Mouse (Mus musculus) testis, postnatal 10 days (tissue): ENCODE results near the gene Rasa2.
A peak's percentile ranks its signal among the peaks of the same experiment; 100 is the strongest.

Experiments used
- DNase-seq: peaks from one replicate; pipeline ENCODE4 v3.0.0; 2021; ENCODE audit warnings: low spot score

Gene Rasa2

DNA sequence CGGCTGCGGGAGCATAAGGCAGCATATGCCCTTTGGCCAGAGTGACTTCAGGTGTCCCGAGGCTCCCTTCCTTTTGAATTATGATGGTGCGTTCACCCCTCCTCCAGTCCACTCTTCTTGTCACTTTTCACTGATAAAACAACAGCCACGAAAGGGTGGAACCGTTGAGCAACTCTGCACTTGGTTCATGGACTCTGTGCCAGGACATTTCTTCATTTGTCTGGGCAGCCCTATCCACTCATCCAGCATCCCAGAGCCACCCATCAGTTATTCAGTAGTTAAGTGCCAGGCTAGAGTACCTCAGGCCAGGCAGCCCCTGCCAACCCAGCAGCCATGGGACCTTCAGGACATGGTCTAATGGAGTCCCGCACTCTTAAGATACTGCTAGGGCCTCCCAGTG is 7.1 kb upstream of the Rasa2 start:
- no peak for DNase-seq

DNA sequence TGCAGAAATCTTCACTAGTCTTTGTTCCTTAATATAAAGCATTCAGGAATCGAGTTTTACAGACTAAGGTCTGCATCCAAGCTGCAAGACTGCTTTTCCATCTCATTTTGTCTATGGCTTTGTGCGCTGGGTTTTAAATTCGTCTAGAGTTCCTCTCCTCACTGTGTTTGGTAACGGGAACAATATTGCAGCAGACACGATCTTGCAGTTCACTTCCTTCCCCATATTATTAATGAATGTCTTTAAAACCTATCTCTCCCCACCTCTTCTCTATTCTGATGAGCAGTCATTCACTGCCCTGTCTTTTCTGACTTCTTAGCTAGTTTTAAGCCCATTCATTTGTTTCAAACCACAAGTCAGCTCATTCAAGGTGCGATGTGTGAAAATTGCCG is 5.7 kb upstream of the Rasa2 start:
- no peak for DNase-seq

DNA sequence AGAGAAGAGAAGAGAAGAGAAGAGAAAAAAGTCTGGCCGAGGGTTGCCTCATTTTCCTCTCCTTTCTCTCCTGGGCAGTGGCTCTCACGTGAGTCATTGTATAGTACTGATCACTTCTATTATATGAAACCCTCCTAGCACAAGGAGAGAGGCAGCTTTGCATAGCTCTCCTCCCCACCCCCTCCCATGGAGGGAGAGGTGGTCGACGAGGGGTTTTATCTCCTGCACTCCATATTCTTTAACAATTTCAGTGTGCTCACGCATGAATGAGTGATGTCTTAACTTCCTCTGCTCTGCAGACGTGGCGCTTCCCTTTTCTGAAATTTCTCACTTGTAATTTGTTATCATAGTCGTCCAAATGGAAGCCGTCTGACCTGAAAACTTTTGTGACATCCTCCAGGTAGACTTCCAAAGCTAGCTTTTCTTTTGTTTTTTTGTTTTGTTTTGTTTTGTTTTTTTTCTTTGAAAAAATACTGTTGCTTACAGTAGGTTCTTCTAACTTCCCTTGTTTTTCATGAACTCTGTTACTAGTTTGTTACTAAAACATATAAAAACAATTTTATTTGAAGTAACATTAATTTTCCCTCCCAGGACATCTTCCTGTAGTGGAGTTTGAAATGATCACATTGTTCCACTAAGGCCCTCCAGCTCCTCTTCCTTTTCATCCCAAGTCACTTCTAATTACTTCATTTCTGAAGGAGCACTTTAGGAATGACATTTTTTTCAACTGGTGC is 5.2 kb upstream of the Rasa2 start:
- DNase-seq = no peak

DNA sequence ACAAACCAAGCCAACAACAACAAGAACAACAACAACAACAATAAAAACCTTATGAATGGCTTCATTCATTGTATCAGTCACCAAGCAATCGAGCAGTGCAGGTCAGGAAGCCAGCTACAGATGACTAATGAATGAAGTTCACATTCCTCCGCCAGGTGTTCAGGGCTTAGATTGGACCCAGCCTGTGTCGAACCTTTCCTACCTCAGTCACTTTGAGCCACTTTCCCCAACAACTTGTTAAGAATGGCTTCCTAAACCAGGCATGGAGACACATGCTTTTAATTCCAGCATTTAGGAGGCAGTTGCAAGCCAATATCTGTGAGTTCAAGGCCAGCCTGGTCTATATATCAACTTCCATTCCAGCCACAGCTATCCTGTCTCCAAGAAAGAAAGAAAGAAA is 4.5 kb upstream of the Rasa2 start:
- no peak for DNase-seq

DNA sequence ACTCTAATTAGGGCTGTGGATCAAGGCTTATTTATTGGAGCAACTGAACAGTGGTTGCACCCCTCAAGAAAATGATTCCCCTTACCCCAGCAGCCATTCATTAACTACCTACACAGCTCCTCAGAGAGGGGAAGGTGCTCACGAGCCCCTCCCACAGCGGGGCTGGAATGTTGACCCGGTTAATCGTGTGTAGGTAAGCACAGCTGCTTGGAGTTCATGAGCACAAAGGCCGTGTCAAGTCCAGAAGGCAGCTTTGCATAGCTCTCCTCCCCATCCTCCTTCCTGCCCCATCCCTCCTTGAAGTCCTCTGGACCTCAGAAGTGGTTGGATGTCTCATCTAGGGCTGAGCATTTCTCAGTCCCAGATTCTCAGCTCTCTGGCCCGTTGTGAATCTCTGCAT is 3.8 kb upstream of the Rasa2 start:
- DNase-seq = no peak

DNA sequence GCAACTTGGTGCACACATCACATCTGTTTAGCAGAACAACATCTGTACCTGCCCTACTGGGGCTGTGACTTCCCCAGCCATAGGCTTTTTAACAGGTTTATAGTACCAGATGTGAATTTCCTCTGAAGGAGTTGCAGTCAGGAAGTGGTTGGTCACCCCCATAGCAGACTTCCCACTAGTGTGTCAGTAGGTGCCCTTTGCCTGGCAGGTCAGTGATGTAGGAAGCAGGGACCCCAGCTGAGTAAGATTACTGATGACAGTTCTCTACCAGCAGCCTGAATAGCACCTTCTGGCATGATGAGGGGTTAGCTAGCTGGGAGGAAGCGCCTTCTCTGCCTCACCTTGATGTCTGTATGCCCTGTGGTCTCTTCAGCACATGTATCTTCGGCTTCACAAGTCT is 2.4 kb upstream of the Rasa2 start:
- DNase-seq = no peak

DNA sequence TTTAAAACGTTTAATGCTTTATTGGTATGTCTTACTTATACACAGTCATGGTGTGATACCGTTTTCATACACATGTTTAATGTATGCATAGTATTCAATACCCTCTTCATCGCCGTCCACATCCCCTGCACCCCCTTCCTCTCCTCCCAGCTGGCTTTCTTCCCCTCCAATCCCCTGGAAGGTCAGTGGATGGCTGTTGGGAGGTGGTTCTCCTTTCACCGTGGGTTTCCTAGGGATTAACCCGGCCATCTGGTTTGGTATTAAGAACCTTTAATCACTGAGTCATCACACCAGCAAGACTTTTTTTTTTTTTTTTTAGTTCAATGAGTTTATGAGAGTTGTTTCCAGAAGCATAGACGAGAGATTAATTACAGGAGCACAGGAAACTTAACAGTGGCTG is 1.3 kb upstream of the Rasa2 start:
- no peak for DNase-seq

DNA sequence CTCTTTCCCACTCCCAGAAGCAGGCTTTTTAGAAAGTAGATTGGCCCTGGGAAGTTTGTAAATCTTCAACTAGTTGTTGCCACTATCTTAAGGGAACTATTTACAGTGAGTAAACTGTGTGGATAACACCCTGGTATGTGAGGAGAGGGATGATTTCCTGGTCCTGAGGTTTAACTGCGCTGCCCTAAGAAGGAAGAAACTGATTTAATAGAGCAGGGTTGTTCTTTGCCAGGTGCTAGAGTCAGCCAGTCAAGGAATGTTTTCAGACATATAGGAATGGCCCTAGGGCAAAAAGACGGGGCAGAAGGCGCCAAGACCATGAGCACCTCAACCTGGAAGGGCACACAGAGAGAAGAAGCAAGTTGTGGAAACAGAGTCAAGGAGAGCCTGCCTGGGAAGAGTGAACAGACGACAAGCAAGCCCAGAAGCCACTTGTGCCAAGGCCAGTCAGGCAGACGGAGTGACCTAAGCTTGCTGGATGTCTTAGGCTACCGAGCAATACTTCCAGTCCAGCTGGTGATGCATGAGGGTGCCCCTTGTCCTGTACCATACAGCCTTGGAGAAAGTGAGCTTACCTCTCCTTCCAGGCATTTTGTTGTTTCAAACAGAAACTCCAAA is 765 bp upstream of the Rasa2 start:
- DNase-seq = no peak

DNA sequence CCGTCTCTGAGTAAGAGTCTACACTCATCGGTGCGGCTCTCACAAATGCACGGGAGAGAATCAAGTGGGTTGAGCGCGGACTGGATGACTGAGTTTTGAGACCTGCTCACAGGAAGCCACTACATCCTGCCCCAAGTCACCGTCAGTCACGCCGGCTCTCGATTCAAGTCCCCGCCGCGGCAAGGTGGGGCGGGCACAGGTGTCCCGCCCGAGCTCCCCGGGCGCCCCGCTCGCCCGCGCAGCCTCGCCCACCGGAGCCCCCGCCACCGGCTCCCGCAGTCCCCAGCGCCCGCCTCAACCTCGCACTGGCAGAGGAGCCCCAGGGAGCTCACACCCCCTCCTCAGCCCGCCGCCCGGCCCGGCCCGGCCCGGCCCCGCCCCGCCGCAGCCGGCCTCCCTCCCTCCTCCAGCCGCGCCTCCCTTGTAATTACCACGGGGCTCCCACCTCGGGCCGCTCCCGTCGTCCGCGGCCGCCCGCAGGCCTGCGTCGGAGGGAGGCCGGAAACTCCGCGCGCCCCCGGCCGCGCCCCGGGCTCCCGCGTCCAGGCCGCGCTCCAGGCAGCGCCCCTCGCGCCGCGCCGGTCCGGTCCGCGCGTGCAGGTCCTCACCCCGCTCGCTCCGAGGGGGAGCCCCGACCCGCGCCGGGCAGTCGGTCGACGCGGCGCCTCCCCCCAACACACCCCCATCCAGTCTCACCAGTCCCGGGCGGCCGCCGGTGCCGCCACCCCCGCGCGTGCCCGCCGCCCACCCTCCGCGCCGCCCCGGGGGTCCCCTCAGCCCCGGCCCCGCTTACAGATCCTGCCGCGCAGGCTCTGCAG is 637 bp downstream of the Rasa2 start:
- DNase-seq = peak; percentile 73

DNA sequence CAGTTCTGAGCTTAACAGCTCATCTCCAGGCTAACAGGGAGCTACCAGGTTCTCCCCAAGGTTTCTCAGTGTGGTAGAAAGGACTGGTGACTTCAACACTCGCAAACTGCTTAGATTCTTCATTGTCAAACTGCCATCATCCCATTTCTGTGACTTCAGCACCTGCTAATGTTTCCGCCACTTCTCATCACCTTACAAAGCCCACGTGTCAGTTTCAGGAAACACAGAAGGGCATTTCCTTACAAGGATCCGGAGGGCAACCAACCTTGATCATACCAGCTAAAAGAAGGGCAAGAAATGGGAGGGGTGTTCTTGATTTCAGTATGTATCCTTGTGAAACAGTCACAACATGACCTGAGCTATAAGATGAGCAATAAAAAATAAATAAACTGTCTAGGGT is 2.3 kb downstream of the Rasa2 start:
- no peak for DNase-seq

DNA sequence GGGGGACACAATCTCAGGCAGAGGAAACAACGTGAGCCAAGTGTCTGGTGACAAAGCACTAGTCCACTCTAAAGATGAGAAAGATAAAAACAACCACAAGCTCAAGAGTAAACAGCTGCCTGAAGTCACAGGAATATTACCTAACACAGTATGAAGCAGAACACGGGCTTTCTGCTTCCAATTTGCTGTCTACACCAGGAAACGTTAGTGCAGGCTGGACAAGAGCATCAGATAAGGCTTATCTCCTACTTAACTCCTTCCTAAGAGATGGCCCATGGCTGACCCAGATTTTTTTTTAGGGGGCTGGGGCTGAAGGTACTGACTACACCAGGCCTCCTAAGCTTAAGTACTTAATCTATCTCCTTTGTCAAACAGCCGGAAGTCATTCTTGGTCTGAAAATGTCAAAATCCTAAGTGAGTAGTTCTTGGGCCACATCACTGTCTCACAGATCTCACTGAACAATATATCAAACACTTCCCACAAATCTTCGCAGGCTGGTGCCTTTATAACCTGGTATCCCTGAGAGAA is 3.8 kb downstream of the Rasa2 start:
- DNase-seq = no peak

DNA sequence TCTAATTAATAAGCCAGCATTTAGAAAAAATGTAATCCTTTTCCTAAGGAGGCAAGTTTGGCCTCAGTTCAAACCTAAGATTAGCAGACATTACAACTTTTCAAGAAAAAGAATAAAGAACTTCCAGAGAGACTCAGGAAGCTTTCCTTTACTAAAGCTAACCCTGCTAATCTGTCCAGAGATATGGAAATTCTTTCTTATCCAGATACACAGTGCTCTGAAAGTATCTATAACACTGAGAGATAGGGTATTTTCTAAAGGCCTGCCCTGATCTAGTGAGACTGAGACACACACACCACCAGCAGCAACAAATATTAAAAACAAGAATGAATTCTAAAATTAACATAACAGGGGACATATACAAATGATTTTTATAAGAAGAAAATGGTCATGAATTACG is 4.4 kb downstream of the Rasa2 start:
- no peak for DNase-seq

DNA sequence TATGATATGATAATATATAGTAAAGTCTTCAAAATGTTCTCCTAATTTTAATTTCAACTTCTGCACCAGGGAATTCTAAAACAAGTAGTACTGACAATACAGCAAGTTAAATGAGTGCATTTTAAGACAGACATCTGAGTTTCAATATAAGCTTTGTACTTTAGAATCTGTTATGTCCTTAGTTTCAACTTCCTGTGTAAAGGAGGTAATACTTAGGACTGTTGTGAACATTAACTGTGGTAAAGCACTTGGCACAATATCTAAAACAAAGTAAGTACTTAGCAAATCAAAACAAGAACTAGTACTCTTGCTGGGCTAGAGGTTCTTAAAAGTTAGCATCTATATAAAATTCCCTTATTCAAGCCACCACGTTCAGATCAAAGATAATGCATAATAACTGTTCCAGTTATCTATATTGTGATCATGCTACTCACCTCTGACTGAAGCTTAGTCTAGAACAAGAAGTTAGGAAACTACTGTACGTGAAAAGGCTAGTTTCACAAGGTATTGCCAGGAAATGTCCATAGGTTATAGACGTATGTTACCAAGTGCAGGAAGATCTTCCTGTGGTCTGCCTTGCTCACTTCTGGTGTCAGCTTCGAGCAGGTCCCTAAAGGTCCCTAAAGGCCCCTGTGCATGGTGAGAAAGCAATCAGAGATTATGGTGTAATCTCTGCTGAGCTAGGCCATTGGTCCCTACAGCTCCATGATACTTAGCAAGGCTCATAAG is 12.8 kb downstream of the Rasa2 start:
- no peak for DNase-seq

DNA sequence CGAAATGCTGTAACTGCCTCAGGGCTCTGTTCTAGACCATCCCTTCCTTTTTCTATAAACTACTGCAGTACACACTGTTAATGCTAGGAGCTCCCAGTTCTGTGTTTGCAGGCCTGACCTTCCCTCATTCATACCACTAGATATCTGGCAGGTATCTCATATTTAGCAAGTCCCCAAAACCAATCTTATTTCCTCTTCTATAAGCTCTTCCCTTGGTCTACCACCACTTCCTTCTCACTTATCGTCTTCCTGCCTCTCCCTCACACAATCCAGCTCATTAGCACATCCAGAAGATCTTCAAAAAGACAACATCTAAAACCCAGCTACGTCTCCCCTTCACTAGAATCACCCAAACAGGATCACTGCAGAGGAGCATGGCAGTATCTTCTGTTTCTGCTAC is 19.1 kb downstream of the Rasa2 start:
- DNase-seq = no peak

DNA sequence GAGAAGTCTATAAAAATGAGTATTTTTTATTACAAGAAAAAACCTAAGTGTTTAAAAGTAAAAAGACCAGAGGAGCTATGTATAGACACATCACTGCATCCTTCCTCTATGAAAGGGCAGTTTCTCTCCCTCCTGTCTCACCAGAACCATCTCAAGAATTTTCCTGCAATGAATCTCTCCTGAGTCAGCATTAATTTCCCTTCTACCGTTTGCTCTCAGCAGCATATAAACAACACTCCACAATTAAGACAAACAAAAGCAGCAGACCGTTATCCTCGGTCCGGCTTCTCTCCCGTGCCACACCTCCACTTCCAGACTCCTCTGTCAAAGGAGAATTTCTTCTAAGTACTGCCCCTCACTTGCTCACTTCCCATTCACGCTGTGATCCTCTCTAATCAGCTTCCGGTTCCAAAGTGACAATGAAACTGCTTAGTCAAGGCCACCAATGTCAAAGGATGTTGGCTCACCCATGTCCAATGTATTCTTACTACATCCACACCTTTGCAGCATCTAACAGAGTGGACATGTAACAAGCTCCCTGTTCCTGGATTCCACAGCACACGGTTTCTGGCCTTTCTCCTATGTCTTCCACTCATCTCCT is 19.6 kb downstream of the Rasa2 start:
- no peak for DNase-seq

DNA sequence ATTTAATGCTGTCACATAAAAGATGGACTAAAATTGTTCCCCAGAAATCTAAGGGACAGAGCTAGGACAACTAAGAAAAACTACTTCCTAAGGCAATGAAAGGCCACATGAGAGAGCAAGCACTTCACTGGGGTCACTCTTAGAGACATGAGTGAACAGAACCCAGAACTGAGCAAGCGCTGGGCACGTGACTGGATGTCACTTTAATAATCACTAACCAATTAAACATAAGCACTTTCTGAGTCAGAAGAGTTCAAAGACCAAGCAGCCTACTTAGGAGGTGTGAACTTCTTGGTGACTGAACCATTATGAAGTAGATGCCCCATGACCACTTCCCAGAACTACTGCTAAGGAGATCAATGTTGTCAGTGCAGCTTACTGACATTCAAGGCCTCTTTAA is 20.6 kb downstream of the Rasa2 start:
- DNase-seq = no peak

DNA sequence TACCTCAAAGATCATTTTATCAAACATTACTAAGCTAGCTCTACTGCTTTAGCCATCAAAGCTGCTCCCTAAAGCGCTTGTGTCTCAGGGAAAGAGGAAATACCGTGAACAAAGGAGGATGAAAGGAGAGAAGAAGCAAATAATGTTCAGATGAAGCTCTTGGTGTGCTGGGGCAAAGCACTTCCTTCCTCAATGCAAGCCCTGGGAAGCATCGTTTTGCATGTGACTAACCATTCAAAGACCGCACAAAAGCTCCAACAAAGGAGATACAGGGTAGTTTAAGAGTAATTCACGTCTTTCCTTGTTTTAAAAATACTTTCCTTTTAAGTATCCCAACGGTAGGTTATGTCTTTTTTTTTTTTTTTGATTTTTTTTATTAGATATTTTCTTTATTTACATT is 28.0 kb downstream of the Rasa2 start:
- DNase-seq = no peak

DNA sequence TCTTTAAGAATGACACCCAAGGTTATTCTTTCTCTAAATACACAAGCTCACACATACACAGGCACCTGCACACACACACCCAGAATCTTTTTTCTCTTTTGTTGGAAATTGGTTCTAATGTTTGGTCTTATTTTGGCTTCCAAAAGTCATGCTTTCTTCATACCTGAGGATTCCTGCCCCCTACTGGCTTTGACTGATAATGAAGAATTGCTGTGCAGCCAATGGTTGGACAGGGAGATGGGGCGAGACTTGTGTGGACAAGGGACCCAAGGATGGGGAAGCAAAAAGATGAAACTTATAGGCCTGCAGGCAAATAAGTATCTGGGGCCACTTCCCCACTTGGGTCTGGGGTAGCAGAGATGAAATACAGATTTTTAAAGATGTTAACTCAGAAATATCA is 33.5 kb downstream of the Rasa2 start:
- DNase-seq = no peak

DNA sequence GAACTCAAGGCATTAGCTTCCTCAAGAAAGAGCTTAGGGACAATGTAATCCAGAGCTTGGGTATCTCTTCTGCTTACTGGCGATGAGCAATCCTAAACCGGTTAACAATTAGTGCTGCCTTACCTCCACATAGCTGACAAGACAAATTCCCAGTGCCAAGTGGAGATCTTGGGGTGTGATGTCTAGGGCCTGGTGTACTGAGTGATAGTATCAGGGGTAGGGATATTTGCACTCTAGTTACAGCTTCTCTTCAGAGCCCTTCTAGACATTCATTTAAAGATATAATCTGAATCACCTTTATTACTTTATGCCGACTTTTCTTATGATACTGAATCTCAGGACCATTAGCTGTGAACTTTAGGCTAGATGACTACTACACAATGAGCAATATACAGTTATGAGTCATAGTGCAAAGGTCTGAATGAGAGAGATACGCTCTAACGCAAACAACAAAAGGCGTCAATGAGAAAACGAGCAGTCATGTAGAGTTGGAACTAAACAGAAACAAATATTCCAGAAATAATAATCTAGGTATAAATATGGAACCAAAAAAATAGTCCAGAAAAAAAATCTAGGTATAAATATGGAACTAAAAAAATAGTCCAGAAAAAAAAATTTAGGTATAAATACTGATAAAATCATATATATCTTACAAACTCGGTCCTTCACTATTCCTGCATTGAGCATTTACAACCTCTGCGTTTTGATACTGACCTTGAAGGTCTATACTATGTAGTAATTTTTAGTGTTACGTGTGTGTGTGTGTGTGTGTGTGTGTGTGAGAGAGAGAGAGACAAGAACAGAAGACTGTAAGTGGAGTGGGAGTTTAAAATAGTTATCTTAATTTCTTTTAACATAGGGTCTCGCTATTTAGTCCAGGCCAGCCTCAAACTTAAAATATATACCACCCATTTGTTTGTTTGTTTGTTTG is 38.5 kb downstream of the Rasa2 start:
- DNase-seq = no peak

DNA sequence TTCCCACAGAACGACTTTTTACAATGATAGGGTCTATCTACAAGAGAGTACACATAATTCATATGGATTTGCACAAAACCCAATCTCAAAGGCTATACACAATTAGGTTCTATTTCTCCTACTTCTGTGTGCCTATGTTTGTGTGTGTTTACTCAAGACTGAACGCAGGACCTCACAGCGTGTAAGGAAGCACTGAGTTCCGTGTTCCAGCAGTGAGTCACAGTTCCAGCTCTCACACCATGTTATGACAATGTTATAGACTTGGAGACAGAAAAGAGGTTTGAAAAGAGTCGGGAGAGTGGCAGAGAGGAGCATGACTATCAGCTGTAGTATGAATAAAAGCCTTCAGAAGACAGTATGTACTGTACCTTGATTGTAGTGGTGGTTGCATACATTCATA is 42.1 kb downstream of the Rasa2 start:
- no peak for DNase-seq

DNA sequence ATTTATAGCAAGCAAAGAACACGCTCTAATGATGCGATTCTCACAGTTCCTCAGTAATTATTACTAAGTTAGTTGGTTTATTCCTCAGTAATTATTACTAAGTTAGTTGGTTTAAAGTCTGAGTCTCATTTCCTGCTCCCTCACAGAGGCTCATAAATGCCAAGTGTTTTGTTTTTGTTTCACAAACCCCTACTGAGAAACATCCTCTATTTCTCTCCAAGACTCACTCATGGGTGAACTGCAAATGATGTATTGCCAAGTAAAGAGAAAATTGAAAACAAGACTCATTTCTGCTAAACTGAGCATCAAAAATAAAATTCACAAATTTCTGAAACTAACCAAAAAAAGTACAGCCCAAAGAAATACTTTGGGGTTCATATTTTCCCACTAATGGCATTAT is 47.9 kb downstream of the Rasa2 start:
- no peak for DNase-seq
